Mouse (Mus musculus) olfactory bulb, adult 2 months (tissue): ENCODE data around the gene Cic.

ENCODE experiments used
- CTCF ChIP-seq: fragments of 200-500 bp; IDR thresholded peaks from 2 replicates; pipeline ENCODE4 v1.5.1; 2012; ENCODE audit warnings: low read depth, mild to moderate bottlenecking, low read length, moderate library complexity; ENCODE audit not compliant: insufficient read depth
- POLR2A ChIP-seq: fragments of 200-500 bp; IDR thresholded peaks from 2 replicates; pipeline ENCODE4 v1.6.1; 2012; ENCODE audit warnings: mild to moderate bottlenecking, low read depth, low read length, moderate library complexity; ENCODE audit not compliant: insufficient read depth

DNA sequence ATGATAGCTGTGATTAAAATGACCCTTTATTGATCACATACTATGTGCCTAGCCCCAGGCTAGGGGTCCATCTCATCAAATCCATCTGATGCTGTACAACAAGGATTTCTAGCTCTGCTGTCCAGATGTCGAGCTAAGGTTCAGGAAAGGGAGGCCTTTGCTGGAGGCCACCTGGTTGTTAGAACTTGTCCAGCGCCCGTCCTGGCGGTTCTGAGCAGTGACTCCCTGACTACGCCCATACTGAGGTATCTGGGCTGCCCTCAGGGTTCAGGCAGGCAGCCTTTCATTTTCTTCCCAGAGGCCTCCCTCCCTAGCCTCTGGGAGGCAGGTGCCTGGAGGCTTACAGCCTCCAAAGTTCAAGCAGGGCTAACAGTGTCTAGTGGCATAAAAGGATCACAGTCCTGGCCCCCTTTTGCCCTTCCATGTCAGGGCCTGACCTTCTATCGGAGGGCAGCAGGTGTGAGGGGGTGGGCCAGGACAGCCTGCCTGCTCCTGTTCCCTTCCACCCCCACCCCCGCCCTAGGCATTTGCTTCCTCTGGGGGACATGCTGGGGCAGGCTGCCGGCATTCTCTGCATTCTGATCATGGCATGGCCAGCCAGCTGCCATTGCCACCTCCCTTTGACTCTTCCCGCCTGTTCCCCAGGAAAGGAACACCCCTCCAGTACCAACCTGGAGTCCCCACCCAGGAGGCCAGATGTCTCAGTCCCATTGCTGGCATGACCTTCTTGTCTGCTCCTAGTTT is 8.2 kb downstream of the Cic start:
- TF ChIP-seq CTCF (no peak), POLR2A (no peak)
